Mouse (Mus musculus): ENCODE measurements around the gene Gstt3. TPM values are rescaled to one million over a fixed set of nuclear protein-coding genes. Genes with fewer than 3 reads are reported as not detected.
A peak's percentile ranks its signal among the peaks of the same experiment; 100 is the strongest.

Gstt3 gene
- polyA plus RNA-seq, 1 experiment: not detected

- TF ChIP-seq GATA1 (IDR thresholded peaks at IDR 0.05; ENCODE audit: low read length) (no peak), TAL1 (IDR thresholded peaks at IDR 0.05; ENCODE audit: low read length) (no peak)
- 0 out of 2 replicates have a peak, but pooled peaks cover 2% of the 10 kb centered on the region for H3K27me3 ChIP-seq (ENCODE audit: control insufficient read depth)
- no peak overlapping the region for H3K4me3 ChIP-seq (replicated peaks)
- H3K9me3 ChIP-seq (ENCODE audit: control insufficient read depth, low read length): no peaks in the 10 kb centered on the region
- no peaks in the 10 kb centered on the region for H3K4me1 ChIP-seq (ENCODE audit: control insufficient read depth)
- H3K36me3 ChIP-seq (ENCODE audit: control insufficient read depth): no peaks in the 10 kb centered on the region
These were observed 38.7 kb upstream of the Gstt3 start for GRCm38 (mm10) chr10:75819882-75820281.

GRCm38 (mm10) chr10:75818641-75819040 is 37.4 kb upstream of the Gstt3 start:
- Histone ChIP-seq H3K4me3 (replicated peaks) (no peak overlapping the region), H3K9me3 (ENCODE audit: control insufficient read depth, low read length) (no peaks in the 10 kb centered on the region), H3K36me3 (ENCODE audit: control insufficient read depth) (no peaks in the 10 kb centered on the region), H3K27me3 (ENCODE audit: control insufficient read depth) (0 out of 2 replicates have a peak, but pooled peaks cover 2% of the 10 kb centered on the region), H3K4me1 (ENCODE audit: control insufficient read depth) (no peaks in the 10 kb centered on the region)
- TF ChIP-seq GATA1 (IDR thresholded peaks at IDR 0.05; ENCODE audit: low read length): no peak
- TF ChIP-seq TAL1 (IDR thresholded peaks at IDR 0.05; ENCODE audit: low read length): no peak

GRCm38 (mm10) chr10:75804217-75804616 is 23.0 kb upstream of the Gstt3 start:
- no peaks in the 10 kb centered on the region for H3K36me3 ChIP-seq (ENCODE audit: control insufficient read depth)
- peaks cover 5% of the 10 kb centered on the region for H3K9me3 ChIP-seq (ENCODE audit: control insufficient read depth, low read length)
- peaks cover 7% of the 10 kb centered on the region for H3K27me3 ChIP-seq (ENCODE audit: control insufficient read depth)
- H3K4me1 ChIP-seq (ENCODE audit: control insufficient read depth): peaks cover 3% of the 10 kb centered on the region
- no peak for TF ChIP-seq GATA1 (IDR thresholded peaks at IDR 0.05; ENCODE audit: low read length)
- TF ChIP-seq TAL1 (IDR thresholded peaks at IDR 0.05; ENCODE audit: low read length): no peak
- H3K4me3 ChIP-seq (replicated peaks): no peak overlapping the region

GRCm38 (mm10) chr10:75798176-75798696 is 17.0 kb upstream of the Gstt3 start, which contains the start of gene Gstt1:
Gene Gstt1 (minus strand): TSS chr10:75798584.
- H3K4me1 ChIP-seq (ENCODE audit: control insufficient read depth): peaks cover 23% of the 10 kb centered on the region
- no peaks in the 10 kb centered on the region for H3K9me3 ChIP-seq (ENCODE audit: control insufficient read depth, low read length)
- no peak for TF ChIP-seq GATA1 (IDR thresholded peaks at IDR 0.05; ENCODE audit: low read length)
- no peak for TF ChIP-seq TAL1 (IDR thresholded peaks at IDR 0.05; ENCODE audit: low read length)
- H3K27me3 ChIP-seq (ENCODE audit: control insufficient read depth): peaks cover 23% of the 10 kb centered on the region
- no peaks in the 10 kb centered on the region for H3K36me3 ChIP-seq (ENCODE audit: control insufficient read depth)
- H3K4me3 ChIP-seq (replicated peaks): peak within 1 kb of the TSS; percentile 65

- Histone ChIP-seq H3K27me3 (ENCODE audit: control insufficient read depth) (peaks cover 24% of the 10 kb centered on the region), H3K9me3 (ENCODE audit: control insufficient read depth, low read length) (no peaks in the 10 kb centered on the region), H3K36me3 (ENCODE audit: control insufficient read depth) (no peaks in the 10 kb centered on the region), H3K4me3 (replicated peaks) (peak overlapping the region; percentile 65), H3K4me1 (ENCODE audit: control insufficient read depth) (peaks cover 23% of the 10 kb centered on the region)
- TF ChIP-seq GATA1 (IDR thresholded peaks at IDR 0.05; ENCODE audit: low read length) (no peak), TAL1 (IDR thresholded peaks at IDR 0.05; ENCODE audit: low read length) (no peak)
These were observed 16.5 kb upstream of the Gstt3 start for GRCm38 (mm10) chr10:75797619-75798175.

GRCm38 (mm10) chr10:75796731-75797516 is 15.7 kb upstream of the Gstt3 start:
- peak overlapping the region; percentile 65 for H3K4me3 ChIP-seq (replicated peaks)

DNA sequence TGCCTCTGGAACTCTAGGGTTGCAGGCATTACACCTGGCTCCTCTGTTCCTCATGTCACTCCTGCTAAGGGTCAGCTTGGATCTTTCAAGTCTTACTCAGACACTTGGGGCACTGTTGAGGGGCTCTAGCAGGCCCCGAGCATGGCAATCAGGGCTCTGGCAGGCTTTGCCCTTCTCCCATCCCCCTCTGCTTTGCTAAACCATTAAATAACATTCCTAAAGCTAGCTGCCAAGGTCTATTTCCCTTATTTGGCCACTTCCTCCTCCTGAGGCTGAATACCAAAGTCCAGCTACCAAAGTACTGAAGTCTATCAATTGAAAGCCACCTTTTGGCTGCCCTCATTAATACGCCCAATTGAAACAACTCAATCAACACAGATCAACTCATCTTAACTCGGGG is 13.7 kb upstream of the Gstt3 start:
- no peaks in the 10 kb centered on the region for H3K36me3 ChIP-seq (ENCODE audit: control insufficient read depth)
- H3K4me3 ChIP-seq (replicated peaks): no peak overlapping the region
- H3K27me3 ChIP-seq (ENCODE audit: control insufficient read depth): peaks cover 27% of the 10 kb centered on the region
- peaks cover 23% of the 10 kb centered on the region for H3K4me1 ChIP-seq (ENCODE audit: control insufficient read depth)
- TF ChIP-seq GATA1 (IDR thresholded peaks at IDR 0.05; ENCODE audit: low read length): no peak
- no peaks in the 10 kb centered on the region for H3K9me3 ChIP-seq (ENCODE audit: control insufficient read depth, low read length)

More at GRCm38 (mm10) chr10:75796731-75797516, 15.7 kb upstream of the Gstt3 start:
- no peaks in the 10 kb centered on the region for H3K9me3 ChIP-seq (ENCODE audit: control insufficient read depth, low read length)
- peaks cover 27% of the 10 kb centered on the region for H3K27me3 ChIP-seq (ENCODE audit: control insufficient read depth)
- peaks cover 23% of the 10 kb centered on the region for H3K4me1 ChIP-seq (ENCODE audit: control insufficient read depth)
- no peaks in the 10 kb centered on the region for H3K36me3 ChIP-seq (ENCODE audit: control insufficient read depth)
- no peak for TF ChIP-seq GATA1 (IDR thresholded peaks at IDR 0.05; ENCODE audit: low read length)
- TF ChIP-seq TAL1 (IDR thresholded peaks at IDR 0.05; ENCODE audit: low read length): no peak

GRCm38 (mm10) chr10:75790773-75791172 is 9.6 kb upstream of the Gstt3 start:
- Histone ChIP-seq H3K4me1 (ENCODE audit: control insufficient read depth) (no peaks in the 10 kb centered on the region), H3K27me3 (ENCODE audit: control insufficient read depth) (peaks cover 9% of the 10 kb centered on the region), H3K9me3 (ENCODE audit: control insufficient read depth, low read length) (no peaks in the 10 kb centered on the region), H3K4me3 (replicated peaks) (no peak overlapping the region), H3K36me3 (ENCODE audit: control insufficient read depth) (no peaks in the 10 kb centered on the region)
- no peak for TF ChIP-seq TAL1 (IDR thresholded peaks at IDR 0.05; ENCODE audit: low read length)
- no peak for TF ChIP-seq GATA1 (IDR thresholded peaks at IDR 0.05; ENCODE audit: low read length)

DNA sequence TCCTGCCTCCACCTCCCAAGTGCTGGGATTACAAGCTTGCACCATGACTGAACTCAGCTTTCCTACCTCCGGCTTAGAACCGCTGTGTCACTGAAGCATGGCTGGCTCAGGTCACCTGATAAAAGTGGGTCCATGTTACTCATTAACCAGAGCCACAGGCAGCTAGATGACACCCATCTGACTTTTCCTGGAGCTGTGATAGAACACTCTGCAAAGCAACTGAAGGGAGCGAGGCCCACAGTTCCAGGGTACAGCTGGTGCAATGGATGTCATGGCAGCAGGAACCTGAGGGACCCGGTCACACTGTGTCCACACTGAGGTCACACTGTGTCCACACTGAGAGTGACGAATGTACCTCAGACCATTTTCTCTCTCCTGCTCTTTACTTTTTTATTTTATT is 8.6 kb upstream of the Gstt3 start:
- Histone ChIP-seq H3K36me3 (ENCODE audit: control insufficient read depth) (no peaks in the 10 kb centered on the region), H3K4me3 (replicated peaks) (no peak overlapping the region), H3K4me1 (ENCODE audit: control insufficient read depth) (no peaks in the 10 kb centered on the region), H3K27me3 (ENCODE audit: control insufficient read depth) (peaks cover 9% of the 10 kb centered on the region), H3K9me3 (ENCODE audit: control insufficient read depth, low read length) (no peaks in the 10 kb centered on the region)
- TF ChIP-seq TAL1 (IDR thresholded peaks at IDR 0.05; ENCODE audit: low read length) (no peak), GATA1 (IDR thresholded peaks at IDR 0.05; ENCODE audit: low read length) (no peak)
